Mouse (Mus musculus): ENCODE data around the gene Ifitm5. TPM values are rescaled to one million over a fixed set of nuclear protein-coding genes. Genes with fewer than 3 reads are reported as not detected.

Gene Ifitm5
- not detected for total RNA-seq (2023)

DNA sequence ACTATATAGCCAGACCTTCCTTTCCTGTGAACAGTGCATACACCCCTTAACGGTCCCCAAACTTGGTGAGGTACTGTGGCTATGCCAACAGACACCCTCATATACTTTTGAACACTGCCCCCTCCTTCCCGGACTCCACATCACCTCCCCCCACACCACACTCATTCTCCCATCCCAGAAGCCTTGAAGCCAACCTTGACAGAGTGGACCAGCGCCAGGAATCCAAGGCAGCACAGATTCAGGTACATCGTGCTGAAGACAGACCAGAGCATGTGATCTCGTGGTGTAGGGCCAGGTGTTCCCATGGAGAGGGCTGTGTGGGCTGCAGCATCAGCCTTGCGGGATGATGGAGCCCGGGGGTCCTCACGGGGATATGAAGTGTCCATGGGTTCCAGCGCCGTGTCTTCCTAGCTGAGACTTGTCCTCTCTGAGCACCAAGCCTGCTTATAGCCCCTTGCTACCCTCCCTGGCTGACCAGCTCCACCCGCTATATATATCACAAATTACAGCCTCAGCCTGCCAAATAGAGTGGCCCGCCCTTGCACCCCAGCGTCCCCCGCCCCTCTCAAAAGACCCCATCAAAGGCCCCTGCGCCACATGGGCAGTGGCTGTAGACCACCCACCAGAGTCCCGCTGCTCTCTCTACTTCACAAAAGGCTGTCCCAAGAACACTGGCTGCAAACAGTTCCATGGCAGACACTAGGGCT lies at the start of gene Ifitm5:
Ifitm5 (minus strand) TSS at position 468 of the 707 bp plus-strand sequence.

DNA sequence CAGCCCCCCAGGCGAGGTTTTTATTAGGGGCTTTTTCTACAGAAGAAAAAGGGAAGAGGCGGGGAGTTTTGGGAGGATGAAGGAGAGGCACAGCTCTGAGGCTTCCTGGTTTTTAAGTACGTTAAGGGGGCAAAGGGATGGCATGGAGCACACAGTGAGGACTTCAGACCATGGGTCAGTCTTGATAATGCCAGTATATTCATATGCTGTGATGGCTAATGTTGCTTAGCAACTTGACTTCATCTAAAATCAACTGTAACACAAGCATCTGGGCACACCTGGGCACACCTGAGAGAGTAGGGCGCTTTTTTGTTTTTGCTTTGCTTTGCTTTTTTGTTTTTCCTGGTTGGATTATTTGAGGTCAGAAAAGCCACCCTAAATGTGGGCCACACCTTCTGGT lies 16.8 kb upstream of the Ifitm5 start, which contains the start of gene Ifitm1:
Ifitm1 (plus strand) TSS at position 301 of the 400 bp plus-strand sequence.

DNA sequence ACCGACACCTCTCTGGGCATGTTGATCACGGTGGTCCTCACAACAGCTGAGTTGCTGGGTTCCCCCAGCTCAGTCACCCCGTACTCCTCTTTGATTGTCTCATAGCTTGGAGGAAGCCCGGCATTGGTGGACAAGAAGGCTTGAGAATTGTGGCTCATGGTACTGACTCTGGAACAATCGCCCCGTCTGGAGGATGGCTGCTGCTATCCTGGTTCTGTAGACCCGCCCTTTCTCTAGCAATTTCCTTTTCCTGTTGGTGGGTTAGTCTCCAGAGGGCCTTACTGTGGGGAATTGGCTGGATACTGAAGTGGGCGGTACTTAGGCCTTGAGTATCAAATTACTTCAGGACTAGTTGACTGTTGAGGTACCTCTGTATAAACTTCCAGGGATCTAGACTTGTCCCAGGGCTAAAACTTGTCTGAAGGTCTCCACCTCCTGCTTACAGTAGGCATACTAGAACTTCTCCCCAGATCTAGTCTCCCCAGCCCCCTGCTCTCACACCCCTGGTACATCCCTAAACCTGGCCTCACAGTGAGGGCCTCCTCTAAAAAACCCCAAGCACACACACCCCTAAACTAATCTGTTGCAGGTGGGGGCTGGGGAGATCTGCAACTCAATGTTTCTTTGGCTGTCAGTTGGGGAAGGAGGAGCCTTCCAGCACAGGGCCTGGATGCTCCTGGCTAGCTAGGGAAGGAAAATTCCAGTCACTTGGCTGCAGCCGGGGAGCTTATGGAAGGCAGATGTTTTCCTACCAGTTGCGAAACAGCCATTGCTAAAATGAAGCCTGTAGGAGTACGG lies 5.9 kb upstream of the Ifitm5 start, which contains the start of the genes Gm45717 and Ifitm2:
Gm45717 (minus strand) TSS at position 180 of the 798 bp plus-strand sequence.
Ifitm2 (minus strand) TSS at position 230 of the 798 bp plus-strand sequence.

DNA sequence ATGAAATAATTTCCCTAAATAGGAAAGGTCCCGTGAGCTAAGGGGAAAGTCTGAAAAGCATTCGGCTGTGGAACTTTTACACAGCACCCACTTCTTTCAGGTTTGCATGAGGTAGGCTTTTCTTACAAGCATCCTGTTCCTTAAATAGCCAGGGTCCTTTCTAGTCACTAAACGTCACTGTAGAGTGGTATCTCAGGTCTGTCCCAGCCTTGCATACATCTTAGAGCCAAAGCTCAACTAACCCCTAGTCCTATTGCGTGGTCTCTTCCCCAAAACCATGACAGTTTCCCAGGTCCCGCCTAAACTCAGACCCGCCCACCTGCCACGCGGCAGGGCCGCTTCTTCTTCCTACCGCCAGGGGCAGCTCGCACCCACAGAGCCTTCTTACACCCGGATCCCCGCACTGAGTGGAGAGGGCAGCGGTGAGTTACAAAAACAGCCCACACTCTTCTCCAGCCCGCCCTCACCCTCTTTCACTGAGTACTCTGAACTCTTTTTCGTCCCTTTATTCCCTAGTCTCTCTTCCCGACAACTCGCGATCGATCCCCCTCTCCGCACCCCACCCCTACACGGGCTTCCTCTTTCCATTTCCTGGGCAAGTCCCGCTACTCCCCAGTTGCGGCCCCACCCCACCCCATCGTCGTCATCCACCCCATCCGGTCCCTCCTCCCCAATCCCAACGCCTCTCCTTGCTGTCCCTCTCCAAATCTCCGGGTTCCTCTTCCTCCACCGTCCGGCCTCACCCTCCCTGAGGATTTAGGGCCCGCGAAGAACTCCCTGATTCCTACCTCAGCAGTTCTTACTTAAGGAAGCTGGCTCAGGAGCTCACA lies 8.7 kb downstream of the Ifitm5 start, which contains the start of gene Pgghg:
Pgghg (plus strand) TSS at position 170 of the 830 bp plus-strand sequence.

DNA sequence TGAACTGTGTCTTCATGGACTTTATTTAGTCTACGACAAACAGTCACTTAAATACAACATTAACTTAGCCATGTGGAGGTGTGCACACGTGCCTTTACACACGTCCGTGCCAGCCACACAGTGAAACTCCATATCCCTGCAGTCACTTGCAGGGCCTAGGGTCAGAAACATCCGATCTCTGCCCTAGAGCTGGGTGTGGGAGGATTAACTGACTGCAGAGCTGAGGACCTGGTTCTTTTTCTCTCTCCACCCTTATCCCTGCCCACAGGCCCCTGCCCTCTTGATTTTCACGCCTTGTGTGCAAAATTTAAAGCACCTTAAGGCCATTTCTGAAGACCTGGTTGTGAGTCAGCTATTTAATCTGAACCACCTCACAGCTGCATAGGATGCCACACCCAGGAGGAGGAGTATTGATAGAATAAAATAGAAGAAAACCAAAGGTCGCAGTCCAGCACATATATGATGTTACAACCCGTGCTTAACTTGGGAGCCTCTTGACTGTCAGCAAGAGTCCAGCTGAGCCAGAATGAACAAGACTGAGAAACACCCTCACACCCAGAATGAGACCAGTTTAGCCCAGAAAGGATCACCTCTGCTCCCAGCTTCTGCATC lies 29.6 kb downstream of the Ifitm5 start, which contains the start of gene Nlrp6:
Nlrp6 (plus strand) TSS at position 485 of the 612 bp plus-strand sequence.

DNA sequence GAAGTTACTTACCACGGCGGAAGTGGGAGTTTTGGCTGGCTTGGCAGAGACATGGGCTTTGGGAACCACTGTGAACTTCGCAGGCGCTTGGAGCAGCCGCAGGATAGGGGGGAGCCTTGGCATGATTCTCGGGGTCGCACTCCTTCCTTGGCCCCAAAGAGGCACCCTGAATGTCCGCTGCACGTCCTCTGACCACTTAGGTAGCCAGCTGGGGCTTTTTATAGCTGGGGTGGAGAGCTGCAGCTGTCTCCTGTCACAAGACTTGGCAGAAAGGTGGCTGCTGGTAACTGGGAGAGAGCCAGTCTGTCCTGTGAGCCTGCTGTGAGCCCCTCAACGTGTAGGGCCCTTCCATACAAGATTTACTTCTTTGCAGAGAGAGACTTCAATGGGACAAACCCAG lies 49.9 kb downstream of the Ifitm5 start, which contains the start of gene Cox8b:
Cox8b (minus strand) TSS at position 227 of the 400 bp plus-strand sequence.

Other genes starting within 250 kb of the Ifitm5 start
- not detected for gene Cyp2e1, start 186.6 kb downstream of the Ifitm5 start, total RNA-seq (2023)
- not detected for gene Syce1, start 162.4 kb downstream of the Ifitm5 start, total RNA-seq (2023)
- not detected for gene Zfp941, start 128.1 kb downstream of the Ifitm5 start, total RNA-seq (2023)
- not detected for gene Urah, start 115.3 kb downstream of the Ifitm5 start, total RNA-seq (2023)
- gene Scgb1c1, start 104.7 kb downstream of the Ifitm5 start, total RNA-seq (2023): not detected
- not detected for gene Odf3, start 102.5 kb downstream of the Ifitm5 start, total RNA-seq (2023)
- not detected for gene Gm45785, start 94.0 kb downstream of the Ifitm5 start, total RNA-seq (2023)
- 104 TPM for gene Ric8a, start 93.3 kb downstream of the Ifitm5 start, total RNA-seq (2023)
- 28.0 TPM for gene Bet1l, start 92.7 kb downstream of the Ifitm5 start, total RNA-seq (2023)
- 79.0 TPM for gene Psmd13, start 68.3 kb downstream of the Ifitm5 start, total RNA-seq (2023)
- gene Sirt3, start 68.0 kb downstream of the Ifitm5 start, total RNA-seq (2023): 7.8 TPM
- gene Cox8b, start 49.8 kb downstream of the Ifitm5 start, total RNA-seq (2023): not detected
- not detected for gene Nlrp6, start 29.4 kb downstream of the Ifitm5 start, total RNA-seq (2023)
- 11.0 TPM for gene Pgghg, start 8.9 kb downstream of the Ifitm5 start, total RNA-seq (2023)
- not detected for gene Gm45717, start 5.6 kb upstream of the Ifitm5 start, total RNA-seq (2023)
- gene Ifitm2, start 5.7 kb upstream of the Ifitm5 start, total RNA-seq (2023): 19.8 TPM
- 5.5 TPM for gene Ifitm1, start 16.9 kb upstream of the Ifitm5 start, total RNA-seq (2023)
- 12.2 TPM for gene Ifitm3, start 60.5 kb upstream of the Ifitm5 start, total RNA-seq (2023)
- gene Ifitm6, start 67.6 kb upstream of the Ifitm5 start, total RNA-seq (2023): 1.9 TPM
- gene Gm17387, start 78.8 kb upstream of the Ifitm5 start, total RNA-seq (2023): not detected
- gene B4galnt4, start 110.8 kb upstream of the Ifitm5 start, total RNA-seq (2023): 1.3 TPM
- gene Pkp3, start 127.9 kb upstream of the Ifitm5 start, total RNA-seq (2023): 39.7 TPM
- 76.9 TPM for gene Sigirr, start 150.3 kb upstream of the Ifitm5 start, total RNA-seq (2023)
- gene Ano9, start 167.5 kb upstream of the Ifitm5 start, total RNA-seq (2023): 0.30 TPM
- 12.8 TPM for gene Ptdss2, start 172.1 kb upstream of the Ifitm5 start, total RNA-seq (2023)
- gene Rnh1, start 222.6 kb upstream of the Ifitm5 start, total RNA-seq (2023): 43.4 TPM
- gene Hras, start 243.7 kb upstream of the Ifitm5 start, total RNA-seq (2023): 31.0 TPM
- 4.7 TPM for gene Lrrc56, start 243.9 kb upstream of the Ifitm5 start, total RNA-seq (2023)